Mouse (Mus musculus) G1E (cell line): ENCODE data around the gene Trip6.

ENCODE experiments used
- CTCF ChIP-seq: IDR thresholded peaks from 2 replicates; pipeline ENCODE4 v1.5.1; 2012; ENCODE audit warnings: low read depth, low read length, inconsistent platforms, mixed read lengths
- GATA1 ChIP-seq: IDR thresholded peaks from 2 replicates; pipeline ENCODE4 v1.6.1; 2012; ENCODE audit warnings: borderline replicate concordance, low read length, inconsistent platforms, mixed read lengths
- POLR2AphosphoS5 ChIP-seq: IDR thresholded peaks from 2 replicates; pipeline ENCODE4 v1.6.1; 2012; ENCODE audit warnings: low read depth, low read length, inconsistent platforms; ENCODE audit not compliant: insufficient replicate concordance

- no peak for TF ChIP-seq CTCF
- TF ChIP-seq GATA1, result no peak
- no peak for TF ChIP-seq POLR2AphosphoS5
Observed at GRCm38 (mm10) chr5:137340222-137340621, 26.0 kb upstream of the Trip6 start.
